Mouse (Mus musculus) induced T-regulatory cell, adult 2 months (primary cell): ENCODE measurements around the gene Ackr4.

Experiments
- DNase-seq: peaks from one replicate; pipeline ENCODE4 v3.0.0-alpha.2; 2012; ENCODE audit warnings: low read depth

Ackr4 gene

GRCm38 (mm10) chr9:104106930-104107329 is 19.8 kb downstream of the Ackr4 start:
- DNase-seq = no peak

- DNase-seq = no peak
Measured at GRCm38 (mm10) chr9:104104986-104105385, 21.7 kb downstream of the Ackr4 start.

GRCm38 (mm10) chr9:104102901-104103300 is 23.8 kb downstream of the Ackr4 start:
- DNase-seq = no peak

- no peak for DNase-seq
Measured at GRCm38 (mm10) chr9:104102301-104102700, 24.4 kb downstream of the Ackr4 start.

- no peak for DNase-seq
Measured at GRCm38 (mm10) chr9:104101458-104101857, 25.3 kb downstream of the Ackr4 start.

GRCm38 (mm10) chr9:104100822-104101221 is 25.9 kb downstream of the Ackr4 start:
- no peak for DNase-seq

GRCm38 (mm10) chr9:104099060-104099459 is 27.7 kb downstream of the Ackr4 start:
- peak; percentile 4 for DNase-seq

- DNase-seq = no peak
Measured at GRCm38 (mm10) chr9:104098256-104098655, 28.5 kb downstream of the Ackr4 start.

GRCm38 (mm10) chr9:104092945-104093344 is 33.8 kb downstream of the Ackr4 start:
- DNase-seq = no peak

- DNase-seq = no peak
Measured at GRCm38 (mm10) chr9:104088555-104088954, 38.2 kb downstream of the Ackr4 start.

- no peak for DNase-seq
Measured at GRCm38 (mm10) chr9:104085730-104086429, 40.9 kb downstream of the Ackr4 start.

GRCm38 (mm10) chr9:104080038-104080437 is 46.7 kb downstream of the Ackr4 start:
- no peak for DNase-seq

- DNase-seq = peak; percentile 59
Measured at GRCm38 (mm10) chr9:104079379-104079778, 47.4 kb downstream of the Ackr4 start.

GRCm38 (mm10) chr9:104078780-104079179 is 48.0 kb downstream of the Ackr4 start:
- no peak for DNase-seq

GRCm38 (mm10) chr9:104075808-104076207 is 50.9 kb downstream of the Ackr4 start:
- DNase-seq = peak; percentile 58

- no peak for DNase-seq
Measured at GRCm38 (mm10) chr9:104070863-104071604, 55.7 kb downstream of the Ackr4 start.

- no peak for DNase-seq
Measured at GRCm38 (mm10) chr9:104070241-104070640, 56.5 kb downstream of the Ackr4 start.

GRCm38 (mm10) chr9:104064571-104064970 is 62.2 kb downstream of the Ackr4 start:
- DNase-seq = peak; percentile 3

- peak; percentile 97 for DNase-seq
Measured at GRCm38 (mm10) chr9:104063244-104063961, 63.3 kb downstream of the Ackr4 start, which contains the start of gene Acad11. Acad11 (plus strand) TSS chr9:104063377.

GRCm38 (mm10) chr9:104062430-104063243 is 64.1 kb downstream of the Ackr4 start, which contains the start of gene Uba5:
Uba5 (minus strand) TSS chr9:104063134.
- no peak for DNase-seq

- DNase-seq = no peak
Measured at GRCm38 (mm10) chr9:104051028-104051427, 75.7 kb downstream of the Ackr4 start.

- no peak for DNase-seq
Measured at GRCm38 (mm10) chr9:104043676-104044075, 83.1 kb downstream of the Ackr4 start.
